Mouse (Mus musculus): ENCODE measurements around the gene Ost4. TPM values are rescaled to one million over a fixed set of nuclear protein-coding genes. Genes with fewer than 3 reads are reported as not detected.
A peak's percentile ranks its signal among the peaks of the same experiment; 100 is the strongest.

Ost4 gene
- polyA plus RNA-seq, 1 experiment from 2014 or later, result 377 TPM

DNA sequence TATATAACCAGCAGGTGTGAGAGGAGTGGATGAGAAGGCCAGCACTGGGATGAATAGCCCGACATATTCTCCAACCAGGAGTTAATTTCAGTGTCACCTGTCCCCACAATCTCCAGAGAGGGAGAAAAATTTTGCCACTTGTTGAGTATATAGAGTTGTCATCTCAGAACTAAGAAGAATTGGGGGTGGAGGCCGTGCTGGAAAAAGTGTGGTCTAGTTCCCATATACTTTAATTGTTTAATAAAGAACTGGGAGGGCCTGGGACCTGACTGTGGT is 37.5 kb downstream of the Ost4 start:
- Histone ChIP-seq H3K27me3 (no peaks in the 10 kb centered on the region), H3K27ac (peak overlapping the region; percentile 78), H3K4me1 (replicated peaks) (peaks cover 25% of the 10 kb centered on the region), H3K9me3 (replicated peaks) (no peaks in the 10 kb centered on the region), H3K9ac (peak overlapping the region; percentile 94), H3K4me3 (replicated peaks) (peak overlapping the region; percentile 91), H3K36me3 (peaks cover 47% of the 10 kb centered on the region), H3K4me2 (peak overlapping the region; percentile 89)
- DNase-seq (no peak), ATAC-seq (ENCODE audit: low read depth) (no peak)
- 15% methylated on average over 2 of the region's 2 CpGs for WGBS (ENCODE audit: insufficient replicate concordance)

DNA sequence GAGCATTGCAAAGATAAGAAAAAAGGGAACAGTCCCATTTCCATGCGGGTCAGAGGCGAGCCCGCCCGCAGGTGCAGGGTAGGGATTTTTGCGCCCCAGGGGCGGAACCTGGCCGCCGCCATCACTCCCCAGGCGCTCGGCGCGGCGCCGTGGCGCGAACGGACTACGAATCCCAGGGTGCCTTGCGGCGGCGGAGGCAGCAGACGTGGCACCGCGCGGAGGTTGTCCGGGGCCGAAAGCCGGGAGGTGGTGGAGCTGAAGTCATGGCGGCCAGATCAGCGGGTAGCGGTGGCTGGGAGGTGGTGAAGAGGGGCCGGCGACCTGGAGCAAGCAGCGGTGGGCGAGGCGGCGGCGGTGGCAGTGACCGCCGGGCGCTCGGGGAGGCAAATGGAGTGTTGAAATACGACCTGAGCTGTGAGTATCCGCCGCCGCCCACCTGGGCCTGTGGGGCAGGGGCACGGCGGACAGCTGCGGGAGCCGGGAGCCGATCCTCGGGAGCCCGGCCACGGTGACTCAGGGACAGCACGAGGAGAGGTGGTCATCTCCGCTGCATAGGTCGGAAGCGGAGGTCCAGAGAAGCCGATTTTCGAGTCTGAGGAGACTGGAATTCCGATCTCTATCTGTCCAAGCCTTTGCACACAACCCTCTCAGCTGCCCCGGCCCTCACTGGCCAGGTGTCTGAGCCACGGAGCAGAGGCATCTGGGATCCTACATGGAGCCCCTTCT is 38.0 kb downstream of the Ost4 start:
- no peaks in the 10 kb centered on the region for H3K9me3 ChIP-seq (replicated peaks)
- under 1% methylated on average over 63 of the region's 63 CpGs for WGBS (ENCODE audit: insufficient replicate concordance)
- peak overlapping the region; percentile 91 for H3K4me3 ChIP-seq (replicated peaks)
- peaks cover 42% of the 10 kb centered on the region for H3K36me3 ChIP-seq
- DNase-seq, result peak; percentile 85
- peaks cover 25% of the 10 kb centered on the region for H3K4me1 ChIP-seq (replicated peaks)
- H3K27me3 ChIP-seq, result no peaks in the 10 kb centered on the region
- H3K9ac ChIP-seq, result peak overlapping the region; percentile 94
- H3K4me2 ChIP-seq, result peak overlapping the region; percentile 89
- peak overlapping the region; percentile 78 for H3K27ac ChIP-seq
- peak; percentile 95 for ATAC-seq (ENCODE audit: low read depth)

DNA sequence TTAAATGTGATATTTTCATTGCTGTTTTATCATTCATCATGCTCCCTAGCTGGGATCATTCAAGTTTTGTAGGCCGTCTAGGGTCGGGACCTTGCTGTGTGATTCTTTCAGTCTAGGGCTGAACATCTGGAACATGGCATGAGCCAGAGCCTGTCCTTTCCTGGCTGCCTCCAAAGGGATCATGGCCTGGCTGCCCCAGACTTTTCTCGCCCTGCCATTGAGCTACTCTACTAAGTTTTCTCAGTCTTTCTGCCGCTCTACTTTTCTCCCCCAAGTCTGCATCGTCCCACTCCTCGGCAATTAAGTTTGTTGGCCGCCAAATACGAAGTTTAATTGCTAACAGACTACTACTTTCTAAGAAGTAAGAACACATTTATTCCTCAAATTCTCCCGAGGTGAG is 38.6 kb downstream of the Ost4 start:
- DNase-seq (no peak), ATAC-seq (ENCODE audit: low read depth) (no peak)
- H3K9ac ChIP-seq, result peak overlapping the region; percentile 94
- peak overlapping the region; percentile 89 for H3K4me2 ChIP-seq
- H3K9me3 ChIP-seq (replicated peaks), result no peaks in the 10 kb centered on the region
- H3K27me3 ChIP-seq, result no peaks in the 10 kb centered on the region
- 26% methylated on average over 9 of the region's 9 CpGs for WGBS (ENCODE audit: insufficient replicate concordance)
- H3K4me1 ChIP-seq (replicated peaks), result peaks cover 25% of the 10 kb centered on the region
- H3K4me3 ChIP-seq (replicated peaks), result peak overlapping the region; percentile 91
- H3K36me3 ChIP-seq, result peaks cover 36% of the 10 kb centered on the region
- H3K27ac ChIP-seq, result no peak overlapping the region

DNA sequence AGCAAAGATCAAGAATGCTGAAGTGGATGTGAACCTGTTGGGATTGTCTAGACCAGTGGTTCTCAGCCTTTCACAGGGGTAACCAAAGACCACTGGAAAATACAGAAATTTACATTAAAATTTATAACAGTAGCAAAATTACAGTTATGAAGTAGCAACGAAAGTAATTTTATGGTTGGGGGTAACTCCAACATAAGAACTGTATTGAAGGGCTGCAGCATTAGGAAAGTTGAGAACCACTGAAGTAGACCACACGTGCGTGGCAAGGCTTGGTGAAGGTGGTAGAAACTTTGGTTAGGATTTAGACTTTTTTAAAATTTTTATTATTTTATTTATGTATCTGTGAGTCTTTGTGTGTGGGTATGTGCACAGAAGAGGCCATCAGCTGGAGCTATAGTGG is 39.9 kb downstream of the Ost4 start, which contains the start of gene Tmem214:
TSS of gene Tmem214 (plus strand) at position 301 of the 400 bp plus-strand sequence.
- no peak within 1 kb of the TSS for H3K4me3 ChIP-seq (replicated peaks)
- H3K27ac ChIP-seq, result no peak within 1 kb of the TSS
- no peaks in the 10 kb centered on the region for H3K27me3 ChIP-seq
- DNase-seq (no peak), ATAC-seq (ENCODE audit: low read depth) (no peak)
- H3K9me3 ChIP-seq (replicated peaks), result no peaks in the 10 kb centered on the region
- 0 out of 2 replicates have a peak within 1 kb of the TSS, but pooled peaks have one; percentile 94 for H3K9ac ChIP-seq
- peaks cover 24% of the 10 kb centered on the region for H3K36me3 ChIP-seq
- H3K4me2 ChIP-seq, result peak within 1 kb of the TSS; percentile 89
- WGBS (ENCODE audit: insufficient replicate concordance), result 75% methylated on average over 3 of the region's 3 CpGs
- peaks cover 25% of the 10 kb centered on the region for H3K4me1 ChIP-seq (replicated peaks)

DNA sequence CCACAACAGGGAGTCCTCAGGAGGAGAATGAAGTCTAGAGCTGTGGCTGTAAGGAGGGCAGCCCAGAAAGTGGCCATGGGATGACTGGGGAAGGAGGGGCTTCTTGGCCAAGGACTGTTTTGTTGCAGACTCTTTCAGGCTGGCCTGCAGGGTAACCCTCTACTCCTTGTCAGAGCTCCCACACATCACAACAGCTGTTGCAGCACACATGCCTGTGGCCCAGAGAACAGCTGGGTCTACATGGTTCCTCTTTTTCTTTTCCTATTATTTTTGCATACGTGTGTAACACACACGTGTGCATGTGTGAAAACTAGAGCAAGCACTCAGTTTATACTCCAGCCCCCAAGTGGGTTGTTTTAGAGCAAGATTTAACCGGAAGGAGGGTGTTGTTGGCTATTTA is 40.7 kb downstream of the Ost4 start:
- DNase-seq (no peak), ATAC-seq (ENCODE audit: low read depth) (no peak)
- 50% methylated on average over 3 of the region's 3 CpGs for WGBS (ENCODE audit: insufficient replicate concordance)
- no peaks in the 10 kb centered on the region for H3K9me3 ChIP-seq (replicated peaks)
- peaks cover 25% of the 10 kb centered on the region for H3K4me1 ChIP-seq (replicated peaks)
- no peak overlapping the region for H3K4me3 ChIP-seq (replicated peaks)
- no peaks in the 10 kb centered on the region for H3K27me3 ChIP-seq
- H3K9ac ChIP-seq, result no peak overlapping the region
- peaks cover 15% of the 10 kb centered on the region for H3K36me3 ChIP-seq
- H3K4me2 ChIP-seq, result no peak overlapping the region
- H3K27ac ChIP-seq, result no peak overlapping the region

DNA sequence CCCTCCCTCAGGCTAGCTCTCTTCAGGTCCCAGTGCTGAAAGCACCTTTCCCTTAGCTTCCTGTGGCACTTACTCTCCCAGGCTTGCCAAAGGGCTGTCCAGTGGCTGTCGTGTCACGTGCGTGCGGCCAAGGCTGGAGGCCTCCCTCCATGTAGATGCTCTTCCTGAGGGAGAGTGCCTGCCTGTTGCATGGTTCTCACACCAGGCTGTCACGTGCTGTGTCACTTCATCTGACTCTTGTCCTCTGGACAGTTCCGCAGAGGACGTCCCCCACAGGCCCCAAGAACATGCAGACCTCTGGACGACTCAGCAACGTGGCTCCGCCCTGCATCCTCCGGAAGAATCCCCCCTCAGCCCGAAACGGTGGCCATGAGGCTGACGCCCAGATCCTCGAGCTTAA is 43.3 kb downstream of the Ost4 start:
- Histone ChIP-seq H3K27me3 (no peaks in the 10 kb centered on the region), H3K27ac (no peak overlapping the region), H3K4me2 (no peak overlapping the region), H3K9ac (no peak overlapping the region), H3K4me1 (replicated peaks) (peaks cover 6% of the 10 kb centered on the region), H3K36me3 (no peaks in the 10 kb centered on the region), H3K4me3 (replicated peaks) (no peak overlapping the region), H3K9me3 (replicated peaks) (no peaks in the 10 kb centered on the region)
- ATAC-seq (ENCODE audit: low read depth) (no peak), DNase-seq (no peak)
- WGBS (ENCODE audit: insufficient replicate concordance), result 32% methylated on average over 15 of the region's 15 CpGs

DNA sequence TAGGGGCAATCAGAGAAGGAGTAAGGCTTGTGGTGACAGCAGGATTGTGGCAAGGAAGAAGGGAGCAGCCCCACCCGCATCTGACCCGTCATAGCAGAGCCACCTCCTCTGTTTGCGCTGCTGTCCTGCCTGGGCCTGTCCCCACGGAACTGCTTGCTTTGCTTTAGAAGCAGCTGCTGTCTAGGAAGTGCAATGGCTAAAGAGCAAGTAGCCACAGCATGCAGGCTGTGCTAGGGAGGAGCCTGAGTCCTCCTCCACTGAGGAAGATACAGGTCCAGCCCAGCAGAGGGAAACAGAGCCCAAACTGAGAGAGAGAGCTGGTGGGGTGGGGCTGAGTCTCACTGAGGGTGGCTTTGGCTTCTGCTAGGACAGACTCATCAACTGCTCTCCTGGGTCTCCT is 43.7 kb downstream of the Ost4 start:
- no peaks in the 10 kb centered on the region for H3K36me3 ChIP-seq
- no peak overlapping the region for H3K4me3 ChIP-seq (replicated peaks)
- H3K9ac ChIP-seq, result no peak overlapping the region
- WGBS (ENCODE audit: insufficient replicate concordance), result 32% methylated on average over 4 of the region's 4 CpGs
- no peak overlapping the region for H3K4me2 ChIP-seq
- ATAC-seq (ENCODE audit: low read depth) (peak; percentile 41; the same call in 1 of the 2 replicates), DNase-seq (no peak)
- no peak overlapping the region for H3K27ac ChIP-seq
- no peaks in the 10 kb centered on the region for H3K27me3 ChIP-seq
- no peaks in the 10 kb centered on the region for H3K9me3 ChIP-seq (replicated peaks)
- peaks cover 3% of the 10 kb centered on the region for H3K4me1 ChIP-seq (replicated peaks)

DNA sequence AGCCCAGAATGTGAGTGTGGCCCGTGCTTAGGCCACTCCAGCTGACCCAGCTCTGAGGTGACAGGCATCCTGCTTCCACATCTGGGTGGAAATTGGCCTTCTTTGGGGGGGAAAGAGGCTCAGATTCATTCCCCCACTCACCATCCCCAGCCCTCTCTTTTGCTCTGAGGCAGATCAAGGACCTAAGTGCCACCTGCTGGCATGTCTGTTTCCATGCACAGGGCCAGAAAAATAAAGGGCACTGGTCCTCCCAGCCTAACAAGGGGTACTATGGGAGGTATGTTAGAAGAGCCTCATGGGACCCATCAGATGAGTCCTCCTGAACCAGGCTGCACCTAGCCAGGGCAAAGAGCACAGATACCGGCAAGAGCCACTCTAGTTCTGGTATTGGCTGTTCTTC is 51.5 kb downstream of the Ost4 start:
- Histone ChIP-seq H3K9ac (no peak overlapping the region), H3K27ac (no peak overlapping the region), H3K4me3 (replicated peaks) (no peak overlapping the region), H3K4me1 (replicated peaks) (no peaks in the 10 kb centered on the region), H3K27me3 (no peaks in the 10 kb centered on the region), H3K9me3 (replicated peaks) (no peaks in the 10 kb centered on the region), H3K36me3 (no peaks in the 10 kb centered on the region), H3K4me2 (no peak overlapping the region)
- ATAC-seq (ENCODE audit: low read depth) (no peak), DNase-seq (no peak)
- WGBS (ENCODE audit: insufficient replicate concordance), result 75% methylated on average over 2 of the region's 2 CpGs

Other genes with a start within 250 kb of the Ost4 start
- gene Cenpa, start 241.0 kb downstream of the Ost4 start, polyA plus RNA-seq (2015; fragmentation: Nextera tagmentation; extraction: Ambion mirVana), result 229 and 232 TPM in 2 replicates
- 0.20 and 0.33 TPM in 2 replicates for gene Dpysl5, start 196.2 kb downstream of the Ost4 start, polyA plus RNA-seq (2015; fragmentation: Nextera tagmentation; extraction: Ambion mirVana)
- 2.1 and 2.4 TPM in 2 replicates for gene Mapre3, start 93.1 kb downstream of the Ost4 start, polyA plus RNA-seq (2015; fragmentation: Nextera tagmentation; extraction: Ambion mirVana)
- gene Tmem214, start 39.8 kb downstream of the Ost4 start, polyA plus RNA-seq (2015; fragmentation: Nextera tagmentation; extraction: Ambion mirVana), result 40.8 and 47.7 TPM in 2 replicates
- 4.3 and 5.3 TPM in 2 replicates for gene Agbl5, start 19.1 kb downstream of the Ost4 start, polyA plus RNA-seq (2015; fragmentation: Nextera tagmentation; extraction: Ambion mirVana)
- 41.6 and 42.7 TPM in 2 replicates for gene Emilin1, start 5.6 kb upstream of the Ost4 start, polyA plus RNA-seq (2015; fragmentation: Nextera tagmentation; extraction: Ambion mirVana)
- gene Khk, start 13.6 kb upstream of the Ost4 start, polyA plus RNA-seq (2015; fragmentation: Nextera tagmentation; extraction: Ambion mirVana), result 33.9 and 37.6 TPM in 2 replicates
- 5.4 and 5.6 TPM in 2 replicates for gene Cgref1, start 37.8 kb upstream of the Ost4 start, polyA plus RNA-seq (2015; fragmentation: Nextera tagmentation; extraction: Ambion mirVana)
- gene Preb, start 52.6 kb upstream of the Ost4 start, polyA plus RNA-seq (2015; fragmentation: Nextera tagmentation; extraction: Ambion mirVana), result 91.6 and 97.5 TPM in 2 replicates
- gene Tcf23, start 60.9 kb upstream of the Ost4 start, polyA plus RNA-seq (2015; fragmentation: Nextera tagmentation; extraction: Ambion mirVana), result 0.03 and 0.07 TPM in 2 replicates
- gene Atraid, start 140.5 kb upstream of the Ost4 start, polyA plus RNA-seq (2015; fragmentation: Nextera tagmentation; extraction: Ambion mirVana), result 46.7 and 50.3 TPM in 2 replicates
- gene Slc5a6, start 141.1 kb upstream of the Ost4 start, polyA plus RNA-seq (2015; fragmentation: Nextera tagmentation; extraction: Ambion mirVana), result 4.0 and 4.7 TPM in 2 replicates
- 20.1 and 25.5 TPM in 2 replicates for gene Cad, start 147.0 kb upstream of the Ost4 start, polyA plus RNA-seq (2015; fragmentation: Nextera tagmentation; extraction: Ambion mirVana)
- not detected in 2 replicates for gene Dnajc5g, start 198.5 kb upstream of the Ost4 start, polyA plus RNA-seq (2015; fragmentation: Nextera tagmentation; extraction: Ambion mirVana)
- gene Slc30a3, start 200.4 kb upstream of the Ost4 start, polyA plus RNA-seq (2015; fragmentation: Nextera tagmentation; extraction: Ambion mirVana), result 0.36 and 0.45 TPM in 2 replicates
- gene Trim54, start 208.9 kb upstream of the Ost4 start, polyA plus RNA-seq (2015; fragmentation: Nextera tagmentation; extraction: Ambion mirVana), result 0.13 TPM in 2 replicates
- gene Ucn, start 231.0 kb upstream of the Ost4 start, polyA plus RNA-seq (2015; fragmentation: Nextera tagmentation; extraction: Ambion mirVana), result not detected in 2 replicates
- 18.9 and 19.9 TPM in 2 replicates for gene Mpv17, start 246.5 kb upstream of the Ost4 start, polyA plus RNA-seq (2015; fragmentation: Nextera tagmentation; extraction: Ambion mirVana)

Data from liver, embryonic 13.5 days (tissue).